Mouse (Mus musculus) small intestine, adult 2 months (tissue): ENCODE measurements at regions not wholly inside any gene's neighbourhood (a gene's known extent, or its start where the extent isn't known, plus 50 kb on each side); places are given as distances from the start of the nearest gene placed in this dataset.

Source experiments
- CTCF ChIP-seq: fragments of 200-500 bp; IDR thresholded peaks from 2 replicates; pipeline ENCODE4 v1.5.1; 2012; ENCODE audit warnings: low read depth, mild to moderate bottlenecking, control low read depth, inconsistent platforms, low read length, moderate library complexity, mixed read lengths; ENCODE audit not compliant: insufficient replicate concordance, insufficient read length; ENCODE audit errors: extremely low read depth
- POLR2A ChIP-seq: fragments of 200-500 bp; IDR thresholded peaks from 2 replicates; pipeline ENCODE4 v1.6.1; 2012; ENCODE audit warnings: low read depth, mild to moderate bottlenecking, control low read depth, inconsistent platforms, low read length, moderate library complexity

DNA sequence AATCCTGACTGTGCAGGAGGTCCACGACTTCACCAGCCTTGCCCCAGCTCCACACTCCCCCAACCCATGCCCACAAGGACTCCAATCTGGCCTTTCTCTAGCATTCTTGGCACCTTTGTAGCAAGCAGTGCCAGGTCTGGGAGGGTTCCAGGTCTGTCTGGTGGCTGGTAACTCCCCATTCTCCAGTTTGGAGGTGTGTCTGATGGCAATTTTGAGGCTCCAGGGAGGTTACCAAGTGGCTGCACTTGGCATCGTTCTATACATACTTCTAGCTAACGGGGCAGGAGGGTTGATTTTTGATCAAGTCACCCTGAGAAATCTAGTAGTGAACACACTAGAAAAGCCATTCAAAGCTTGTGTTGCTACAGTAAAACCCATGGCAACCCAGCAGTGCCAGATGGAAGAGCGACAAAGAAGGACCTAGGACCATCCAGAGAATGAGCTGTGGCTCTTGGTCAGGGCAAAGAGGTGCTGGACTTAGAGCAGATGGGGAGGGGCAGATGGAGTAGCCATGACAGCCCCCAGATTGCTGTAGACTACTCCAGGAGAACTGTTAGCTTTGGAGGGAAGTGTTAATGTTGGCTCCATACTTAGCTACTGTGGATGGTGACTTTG lies 366.2 kb upstream of the Mki67 start:
- TF ChIP-seq CTCF = no peak
- no peak for TF ChIP-seq POLR2A
